Mouse (Mus musculus) bone marrow macrophage, adult 2 months (primary cell): ENCODE measurements around the gene Galnt6. TPM values are rescaled to one million over a fixed set of nuclear protein-coding genes. Genes with fewer than 3 reads are reported as not detected.
"Not testable (repeated sequence)": the region's sequence is repeated elsewhere in the genome, so short reads cannot be mapped to it uniquely, and the experiment has no call there.

Source experiments
- H3K27ac ChIP-seq: 2 replicates; pipeline ENCODE4 v1.5.1; 2012; ENCODE audit warnings: low read depth, low read length; ENCODE audit not compliant: insufficient read depth
- H3K4me1 ChIP-seq: 2 replicates; pipeline ENCODE4 v1.6.1; 2012; ENCODE audit warnings: low read length; ENCODE audit not compliant: control insufficient read depth, insufficient read depth
- H3K4me3 ChIP-seq: 2 replicates; pipeline ENCODE4 v1.5.1; 2012; ENCODE audit warnings: mild to moderate bottlenecking, low read length, moderate library complexity; ENCODE audit not compliant: insufficient read depth
- CTCF ChIP-seq: IDR thresholded peaks from 2 replicates; pipeline ENCODE4 v1.5.1; 2012; ENCODE audit warnings: low read depth, mild to moderate bottlenecking, low read length, moderate library complexity
- POLR2A ChIP-seq: IDR thresholded peaks from 2 replicates; pipeline ENCODE4 v1.6.1; 2012; ENCODE audit warnings: mild to moderate bottlenecking, low read depth, low read length, borderline replicate concordance
- polyA plus RNA-seq: library from polyadenylated mRNA; stranded (reverse); fragments of >200 nt; gene quantifications from 2 replicates; pipeline ENCODE4 v1.2.4, GENCODE M21; 2012; ENCODE audit not compliant: missing spikeins, insufficient read depth, insufficient read length

The Galnt6 gene
- 11.5 and 14.9 TPM in 2 replicates for polyA plus RNA-seq

- H3K4me1 ChIP-seq, result peaks cover 34% of the 10 kb centered on the region
- H3K4me3 ChIP-seq, result peak within 1 kb of the TSS; percentile 78
- TF ChIP-seq POLR2A (no peak), CTCF (no peak)
- H3K27ac ChIP-seq, result peak within 1 kb of the TSS; percentile 76
Measured at GRCm38 (mm10) chr15:100729281-100729985, at the start of gene Galnt6. Galnt6 (minus strand) TSS chr15:100729376.

DNA sequence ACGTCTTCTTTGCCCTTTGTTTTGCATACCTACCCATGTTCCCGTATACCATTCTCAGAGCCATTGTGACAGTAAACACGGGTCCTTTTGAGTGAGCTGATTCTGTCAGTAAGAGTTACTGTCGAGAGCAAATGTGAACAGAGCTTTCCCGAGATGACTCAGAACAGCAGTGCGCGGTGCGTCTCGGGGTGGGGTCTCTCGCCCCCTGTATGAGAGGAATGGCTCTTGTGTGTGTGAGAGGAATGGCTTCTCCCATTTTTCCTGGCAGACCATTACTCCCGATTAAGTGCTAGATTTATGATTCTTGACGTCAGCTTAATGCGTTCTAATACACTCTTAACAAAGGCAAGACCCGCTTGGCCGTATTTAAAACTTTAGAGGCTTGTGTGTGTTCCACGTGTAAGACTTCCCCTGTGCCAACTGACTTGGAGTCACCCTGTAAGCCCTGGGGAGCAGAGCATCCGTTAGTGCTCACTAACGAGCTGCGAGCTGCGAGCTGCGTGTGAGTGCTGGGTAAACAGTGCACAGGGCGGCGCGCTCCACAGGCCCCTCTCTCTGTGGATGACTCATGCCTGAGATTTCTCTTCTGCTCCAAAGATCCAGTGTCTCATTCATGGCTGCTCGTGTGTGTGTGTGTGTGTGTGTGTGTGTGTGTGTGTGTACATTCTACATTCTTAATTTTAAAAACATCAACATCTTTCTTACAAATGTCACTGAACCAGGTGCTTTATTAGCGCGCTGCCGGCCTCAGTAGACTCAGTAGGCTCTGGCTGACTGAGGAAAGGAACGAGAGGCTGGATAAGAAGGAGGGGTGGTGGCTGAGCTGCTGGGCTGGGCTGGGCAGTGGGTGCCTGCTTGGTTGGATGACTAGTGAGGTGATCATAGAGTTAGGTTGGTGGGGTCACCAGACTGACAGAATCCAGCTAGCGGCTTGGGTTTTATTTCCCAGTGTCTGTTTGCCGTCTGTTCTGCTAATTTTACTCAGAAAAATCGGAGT is 48.1 kb upstream of the Galnt6 start:
- no peak overlapping the region for H3K27ac ChIP-seq
- no peak overlapping the region for H3K4me3 ChIP-seq
- no peaks in the 10 kb centered on the region for H3K4me1 ChIP-seq
- no peak for TF ChIP-seq CTCF
- no peak for TF ChIP-seq POLR2A

GRCm38 (mm10) chr15:100776424-100776823 is 47.2 kb upstream of the Galnt6 start:
- no peak for TF ChIP-seq CTCF
- TF ChIP-seq POLR2A, result no peak
- Histone ChIP-seq H3K27ac (no peak overlapping the region), H3K4me3 (no peak overlapping the region), H3K4me1 (no peaks in the 10 kb centered on the region)

- H3K4me1 ChIP-seq, result no peaks in the 10 kb centered on the region
- no peak overlapping the region for H3K27ac ChIP-seq
- H3K4me3 ChIP-seq, result no peak overlapping the region
- TF ChIP-seq CTCF (no peak), POLR2A (no peak)
Measured at GRCm38 (mm10) chr15:100775189-100776166, 46.3 kb upstream of the Galnt6 start.

- H3K4me1 ChIP-seq, H3K27ac ChIP-seq, H3K4me3 ChIP-seq: not testable (repeated sequence)
Measured at GRCm38 (mm10) chr15:100773859-100774258, 44.7 kb upstream of the Galnt6 start.

DNA sequence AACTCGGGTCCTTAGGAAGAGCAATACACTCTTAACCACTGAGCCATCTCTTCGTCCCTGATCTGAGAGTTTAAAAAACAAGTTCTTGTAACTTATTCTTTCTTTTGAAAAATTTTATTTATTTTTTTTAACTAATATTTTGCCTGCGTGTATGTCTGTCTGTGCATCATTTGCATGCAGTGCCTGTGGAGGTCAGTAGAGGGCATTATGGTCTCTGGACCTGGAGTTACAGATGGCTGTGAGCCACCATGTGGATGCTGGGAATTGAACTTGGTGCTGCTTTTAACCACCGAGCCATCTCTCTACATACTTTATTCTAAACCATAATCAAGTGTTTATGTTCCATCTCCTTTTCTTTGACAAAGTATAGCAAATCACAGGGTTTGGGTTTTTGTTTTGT is 43.5 kb upstream of the Galnt6 start:
- TF ChIP-seq POLR2A, result no peak
- TF ChIP-seq CTCF, result no peak
- Histone ChIP-seq H3K4me1 (no peaks in the 10 kb centered on the region), H3K4me3 (no peak overlapping the region), H3K27ac (no peak overlapping the region)

- Histone ChIP-seq H3K4me3 (no peak overlapping the region), H3K27ac (no peak overlapping the region), H3K4me1 (no peaks in the 10 kb centered on the region)
- TF ChIP-seq CTCF, result no peak
- no peak for TF ChIP-seq POLR2A
Measured at GRCm38 (mm10) chr15:100770338-100770737, 41.2 kb upstream of the Galnt6 start.

GRCm38 (mm10) chr15:100769023-100769422 is 39.8 kb upstream of the Galnt6 start:
- H3K4me3 ChIP-seq, H3K4me1 ChIP-seq, H3K27ac ChIP-seq: not testable (repeated sequence)

DNA sequence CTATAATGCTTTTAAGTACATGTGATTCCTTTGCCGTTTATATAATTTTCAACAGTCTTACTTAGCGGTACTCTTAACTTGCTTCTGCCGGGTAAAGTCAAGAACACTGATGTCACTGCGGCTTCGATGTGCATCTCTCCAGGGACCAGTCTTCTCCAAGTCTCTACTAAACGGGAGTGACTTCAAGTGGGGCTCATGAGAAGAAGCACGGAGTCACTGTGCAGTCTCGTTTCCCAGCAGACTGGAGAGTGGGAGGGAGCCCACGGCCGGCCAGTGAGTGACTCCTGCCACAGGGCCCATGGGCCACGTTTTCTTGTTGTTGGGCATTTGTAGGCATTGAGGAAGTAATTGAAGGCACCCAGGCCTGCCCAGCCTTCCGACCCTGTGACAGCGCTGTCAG is 38.7 kb upstream of the Galnt6 start:
- Histone ChIP-seq H3K27ac (no peak overlapping the region), H3K4me3 (no peak overlapping the region), H3K4me1 (no peaks in the 10 kb centered on the region)
- TF ChIP-seq CTCF (no peak), POLR2A (no peak)

- no peak for TF ChIP-seq CTCF
- no peak for TF ChIP-seq POLR2A
- no peak overlapping the region for H3K27ac ChIP-seq
- no peaks in the 10 kb centered on the region for H3K4me1 ChIP-seq
- no peak overlapping the region for H3K4me3 ChIP-seq
Measured at GRCm38 (mm10) chr15:100766826-100767225, 37.6 kb upstream of the Galnt6 start.
